Mouse (Mus musculus) cerebellum, adult 9-10 months (tissue): ENCODE measurements at regions not wholly inside any gene's neighbourhood (a gene's known extent, or its start where the extent isn't known, plus 50 kb on each side); places are given as distances from the start of the nearest gene placed in this dataset.

Experiments used
- DNase-seq: peaks from one replicate; pipeline ENCODE4 v3.0.0; 2022

- no peak for DNase-seq
These were observed 988.5 kb upstream of the Tenm2 start for GRCm38 (mm10) chr11:38224300-38224699.

- no peak for DNase-seq
These were observed 967.6 kb upstream of the Tenm2 start for GRCm38 (mm10) chr11:38203347-38203746.

DNA sequence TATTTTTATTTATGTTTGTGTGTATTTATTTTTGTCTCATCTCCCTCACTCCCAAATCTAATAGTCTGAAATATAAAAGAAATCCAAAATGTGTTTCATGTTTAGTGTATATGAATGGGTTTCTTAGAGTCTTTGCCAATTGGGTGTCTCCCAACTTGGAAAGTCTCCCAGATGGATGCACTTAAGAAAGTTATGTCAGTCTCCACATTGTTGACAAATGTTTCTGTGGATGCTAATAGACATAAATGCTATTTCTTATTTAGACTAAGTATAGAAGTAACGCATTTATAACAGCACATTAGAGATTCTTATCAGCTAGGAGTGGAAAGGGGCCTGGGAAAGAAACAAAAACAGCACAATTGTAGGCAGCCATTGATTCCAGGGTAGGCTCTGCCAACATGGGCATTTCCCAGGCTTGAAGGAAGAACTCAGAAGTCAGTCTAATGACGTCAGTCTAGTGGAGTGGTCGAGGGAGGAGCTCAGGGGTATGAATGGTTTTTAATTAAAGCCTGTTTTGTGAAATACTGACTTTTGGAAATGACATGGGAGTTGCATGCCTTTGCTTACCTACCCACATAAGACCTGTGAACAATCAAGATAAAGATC is 965.5 kb upstream of the Tenm2 start:
- no peak for DNase-seq

GRCm38 (mm10) chr11:38193719-38194118 is 958.0 kb upstream of the Tenm2 start:
- peak; percentile 5 for DNase-seq

DNA sequence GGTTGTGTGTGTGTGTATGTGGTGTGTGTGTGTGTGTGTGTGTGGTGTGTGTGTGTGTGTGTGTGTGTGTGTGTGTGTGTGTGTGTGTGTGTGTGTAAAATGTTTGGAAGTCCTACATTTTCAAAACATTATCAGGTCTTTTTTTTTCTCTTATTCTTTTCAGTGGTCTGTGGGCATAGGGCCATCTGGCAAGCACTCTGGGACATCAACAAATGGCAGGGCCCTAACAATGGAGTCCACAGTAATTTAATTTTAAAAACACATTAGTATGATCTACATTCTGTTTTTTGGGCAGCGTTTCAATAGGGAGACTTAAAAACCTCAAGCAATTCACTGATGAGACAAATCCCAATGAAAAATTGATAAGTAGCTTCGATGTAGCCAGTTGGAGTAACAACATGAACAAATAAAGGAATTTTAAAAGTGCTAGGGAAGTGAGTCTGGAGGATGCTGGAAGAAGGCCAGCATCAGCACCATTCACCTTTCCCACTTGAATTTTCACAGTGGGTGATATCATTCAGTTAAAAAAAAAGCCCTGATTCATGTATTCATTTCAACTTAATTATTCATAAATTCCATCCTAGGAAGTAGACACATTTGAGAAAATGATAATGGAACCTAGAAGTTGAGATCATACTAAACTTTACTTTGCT is 956.3 kb upstream of the Tenm2 start:
- no peak for DNase-seq

DNA sequence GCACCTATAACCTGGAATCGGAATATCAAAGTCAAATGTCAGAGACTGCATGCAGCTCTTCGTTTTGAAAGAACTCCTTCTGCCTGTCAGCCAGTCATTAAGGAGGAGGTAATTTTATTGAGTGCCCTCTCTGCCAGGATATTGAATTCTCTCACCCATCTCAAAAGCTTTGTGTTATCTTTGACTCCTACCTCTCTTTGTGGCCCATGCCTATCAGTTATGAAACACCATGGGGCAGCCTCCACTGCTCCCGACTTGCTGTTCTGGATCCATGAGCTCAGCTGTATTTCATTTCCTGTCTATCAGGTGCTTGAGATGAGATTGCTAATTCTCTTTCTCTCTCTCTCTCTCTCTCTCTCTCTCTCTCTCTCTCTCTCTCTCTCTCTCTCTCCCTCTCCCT is 955.7 kb upstream of the Tenm2 start:
- no peak for DNase-seq

- no peak for DNase-seq
These were observed 935.0 kb upstream of the Tenm2 start for GRCm38 (mm10) chr11:38170721-38171120.

DNA sequence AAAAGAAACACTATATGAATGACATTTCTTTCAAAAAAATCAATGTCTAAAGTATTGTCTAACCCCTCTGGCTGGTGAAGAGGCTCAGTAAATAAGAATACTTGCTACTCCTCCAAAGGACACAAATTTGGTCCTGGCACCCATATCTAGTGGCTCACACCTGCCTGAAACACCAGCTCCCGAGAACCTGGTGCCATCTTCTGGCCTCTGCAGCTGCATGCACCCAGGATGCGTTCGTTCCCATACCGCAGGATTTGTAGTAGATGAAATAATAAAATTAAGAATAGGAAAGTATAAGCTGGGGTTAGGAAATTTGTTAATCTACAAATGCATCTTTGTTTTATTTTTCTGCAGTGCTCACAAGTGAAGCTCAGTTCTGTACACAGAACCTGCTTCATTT is 922.5 kb upstream of the Tenm2 start:
- DNase-seq = no peak

- no peak for DNase-seq
These were observed 921.2 kb upstream of the Tenm2 start for GRCm38 (mm10) chr11:38156944-38157343.

DNA sequence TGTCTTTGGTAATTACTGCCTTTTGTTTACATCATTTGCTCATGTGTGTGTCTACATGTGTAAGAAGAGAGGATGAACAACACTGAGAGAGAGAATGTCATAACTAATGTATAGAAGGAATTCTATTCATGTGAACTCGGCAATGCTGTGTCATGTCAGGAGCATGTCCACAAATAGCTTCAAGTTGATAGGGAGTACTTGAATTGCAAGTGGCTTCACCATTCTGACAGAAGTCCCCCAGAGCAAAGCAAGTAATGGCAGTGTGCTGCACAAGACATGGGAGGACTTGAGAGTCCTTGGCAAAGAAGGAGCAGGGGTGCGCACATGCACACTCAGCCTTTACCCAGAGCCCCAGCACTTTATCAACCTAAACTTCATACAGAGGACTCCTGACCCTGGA is 919.9 kb upstream of the Tenm2 start:
- no peak for DNase-seq

DNA sequence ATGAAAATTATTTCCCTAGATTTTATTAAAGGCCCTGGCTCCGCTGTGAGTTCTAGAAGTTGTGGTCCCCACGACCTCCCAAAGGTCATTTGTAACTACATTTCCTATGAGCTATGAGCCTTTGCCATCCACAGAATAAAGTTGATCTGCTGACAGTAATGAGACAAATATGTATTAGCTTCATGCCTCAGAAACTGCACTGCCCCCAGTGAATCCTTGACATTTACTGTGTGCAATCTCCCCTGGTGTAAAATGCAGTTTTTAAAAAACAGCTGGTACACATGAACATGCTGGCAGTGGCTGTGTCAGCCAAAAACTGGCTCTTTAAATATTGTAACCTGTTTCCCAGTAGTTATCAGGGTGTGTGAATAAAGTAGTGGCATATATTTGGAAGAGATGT is 907.7 kb upstream of the Tenm2 start:
- DNase-seq = no peak

DNA sequence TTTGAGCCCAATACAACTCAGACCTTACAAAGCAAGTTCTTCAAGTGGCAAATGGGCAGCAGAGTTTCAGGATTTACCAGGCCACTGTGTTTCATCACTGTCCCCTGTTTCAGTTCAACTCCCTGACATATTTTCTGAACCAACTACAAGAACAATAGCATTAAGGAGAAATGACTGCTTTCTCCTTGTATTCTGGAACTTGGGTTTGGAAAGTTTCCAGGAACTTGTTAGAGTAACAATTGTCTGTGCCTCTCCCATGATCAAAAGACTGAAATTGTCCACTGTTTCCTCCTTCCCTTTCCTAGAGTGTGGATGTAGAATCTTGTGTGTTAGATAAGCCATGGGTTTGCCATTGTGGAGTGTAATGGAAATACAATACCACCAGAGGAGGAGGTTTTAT is 893.1 kb upstream of the Tenm2 start:
- no peak for DNase-seq

GRCm38 (mm10) chr11:38123789-38124330 is 888.1 kb upstream of the Tenm2 start:
- no peak for DNase-seq

GRCm38 (mm10) chr11:38122474-38122873 is 886.7 kb upstream of the Tenm2 start:
- no peak for DNase-seq

GRCm38 (mm10) chr11:38121051-38121616 is 885.4 kb upstream of the Tenm2 start:
- DNase-seq = no peak

DNA sequence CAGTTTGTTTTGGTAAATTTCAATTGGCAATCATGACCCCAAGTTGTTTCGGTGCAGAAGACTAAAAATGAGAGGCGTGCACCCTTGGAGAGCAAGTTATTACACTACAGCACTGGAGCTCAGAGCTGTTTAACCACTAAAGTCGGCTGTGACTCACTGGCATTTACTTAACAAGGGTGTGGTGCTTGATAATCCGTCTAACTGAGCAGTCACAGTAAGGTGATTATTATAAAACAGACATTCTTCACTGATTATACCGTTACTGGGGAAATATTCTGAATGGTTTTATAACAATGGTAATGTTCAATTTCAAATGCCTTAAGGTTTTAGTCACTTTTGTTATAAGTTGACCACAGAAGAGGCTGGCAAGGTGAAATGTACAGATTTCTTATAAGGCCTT is 882.0 kb upstream of the Tenm2 start:
- no peak for DNase-seq

DNA sequence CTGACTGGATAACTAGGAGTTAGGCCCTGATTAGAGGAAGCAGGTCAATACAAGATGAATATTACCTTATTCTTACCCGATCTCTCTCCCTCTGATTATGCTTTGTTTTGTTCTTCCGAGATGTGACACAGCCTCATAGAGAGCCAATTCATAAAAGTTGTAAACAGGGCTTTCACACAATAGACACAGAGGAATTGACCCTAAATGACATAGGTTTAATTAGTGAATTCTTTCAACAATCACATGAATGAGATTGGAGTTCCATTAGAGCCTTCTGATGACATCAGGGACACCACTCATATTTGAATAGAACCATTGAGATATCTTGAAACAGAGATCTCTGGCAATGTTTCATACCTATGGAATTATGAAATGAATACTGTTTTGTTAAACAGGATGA is 856.4 kb upstream of the Tenm2 start:
- DNase-seq = no peak

GRCm38 (mm10) chr11:38075171-38075732 is 839.5 kb upstream of the Tenm2 start:
- no peak for DNase-seq

- no peak for DNase-seq
These were observed 833.9 kb upstream of the Tenm2 start for GRCm38 (mm10) chr11:38069635-38070034.

DNA sequence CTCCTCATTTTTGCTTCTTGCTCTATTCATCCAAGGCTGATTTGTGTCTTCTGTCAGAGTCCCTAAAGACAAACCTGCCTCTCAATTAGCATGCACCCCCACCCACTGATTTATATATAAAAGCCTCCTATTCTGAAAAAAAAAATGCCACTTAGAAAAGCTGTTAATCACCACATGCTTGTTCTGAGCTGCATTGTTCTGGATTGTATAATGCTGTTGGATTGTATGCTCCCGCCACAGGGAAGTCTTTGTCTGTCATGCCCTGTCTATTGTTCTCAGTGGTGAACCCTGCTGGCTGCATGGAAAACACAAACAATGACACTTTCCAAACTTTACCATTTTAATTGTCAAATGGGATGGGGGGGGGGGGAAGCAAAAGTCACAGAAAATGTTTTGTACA is 831.9 kb upstream of the Tenm2 start:
- DNase-seq = peak; percentile 2

DNA sequence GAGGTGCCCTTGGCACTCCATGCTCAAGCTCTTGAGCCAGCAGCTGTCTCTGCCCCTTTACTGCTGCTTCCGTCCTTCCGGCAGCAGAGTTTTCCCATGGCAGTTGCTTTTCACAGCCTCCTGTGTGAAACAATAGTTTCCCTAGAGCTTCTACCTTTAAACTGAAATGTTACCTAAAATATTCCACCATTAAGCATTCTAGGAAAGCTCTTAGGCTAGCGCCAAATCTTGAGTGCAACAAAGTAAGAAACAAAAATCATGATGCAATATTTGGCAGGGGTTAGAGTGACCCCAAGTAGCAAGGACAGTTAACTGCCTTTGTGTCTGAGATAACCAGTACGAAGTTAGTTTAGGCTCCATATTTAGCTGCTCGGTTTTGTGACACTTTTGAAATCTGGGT is 830.3 kb upstream of the Tenm2 start:
- no peak for DNase-seq

DNA sequence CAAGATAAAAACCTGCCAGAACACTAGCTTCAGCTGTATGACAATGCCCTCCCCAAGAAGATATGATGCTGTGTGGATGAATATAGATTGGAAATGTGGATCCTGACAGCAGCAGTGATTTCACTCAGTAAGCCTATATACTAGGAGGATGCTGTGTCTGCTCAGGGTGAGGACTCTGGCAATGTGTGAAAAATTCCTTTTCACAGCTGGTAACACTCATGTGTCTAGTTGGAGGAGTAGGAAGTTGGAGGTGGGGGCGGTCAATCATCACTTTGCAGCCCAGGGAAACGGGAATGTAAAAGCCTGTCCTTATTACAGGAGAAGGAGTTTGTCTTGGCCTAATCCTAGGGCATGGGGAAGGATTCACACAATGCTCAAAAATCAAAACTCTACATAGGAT is 824.3 kb upstream of the Tenm2 start:
- no peak for DNase-seq

DNA sequence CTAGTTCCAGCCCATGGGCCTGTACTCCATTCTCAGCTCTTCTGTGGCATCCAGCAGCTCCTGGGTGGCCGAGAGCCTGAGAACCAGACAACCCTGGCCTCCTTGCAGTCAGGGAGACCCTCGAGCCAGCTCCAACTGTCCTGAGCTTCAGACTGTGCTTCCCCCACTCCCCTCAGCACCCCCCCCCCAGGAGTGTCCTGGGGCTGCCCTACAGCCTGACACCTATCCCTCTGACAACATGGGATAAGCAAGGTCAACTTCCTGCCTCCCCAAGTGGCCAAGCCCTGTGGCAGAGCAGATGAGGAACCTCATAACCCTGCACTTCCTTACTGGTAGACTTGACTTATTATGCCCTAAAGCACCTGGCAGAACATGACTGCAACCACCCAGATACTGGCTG is 823.1 kb upstream of the Tenm2 start:
- DNase-seq = no peak

GRCm38 (mm10) chr11:38036582-38036981 is 800.8 kb upstream of the Tenm2 start:
- DNase-seq = no peak
